Mouse (Mus musculus) cerebellum, adult 11-12 months (tissue): ENCODE measurements around the gene Cog2.
A peak's percentile ranks its signal among the peaks of the same experiment; 100 is the strongest.

Source experiments
- DNase-seq: peaks from one replicate; pipeline ENCODE4 v3.0.0; 2022

Gene Cog2

DNA sequence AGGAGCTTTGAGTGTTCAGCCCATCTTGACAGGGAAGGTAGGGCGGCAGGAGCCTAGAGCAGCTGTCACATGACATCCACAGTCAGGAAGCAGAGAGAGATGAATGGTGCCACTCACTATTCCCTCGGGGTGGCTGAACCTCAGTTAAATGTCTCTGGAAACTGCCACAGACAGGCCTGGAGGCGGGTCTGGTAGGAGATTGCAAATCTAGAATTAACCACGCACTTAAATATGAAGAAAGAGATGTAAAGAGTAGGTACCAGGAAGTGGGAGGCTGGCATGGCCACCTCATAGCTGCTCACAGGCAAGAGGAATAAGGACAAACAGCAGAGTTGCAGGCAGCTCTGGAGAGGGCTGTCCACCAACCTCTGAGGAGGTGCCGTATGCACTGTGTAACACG is 3.4 kb upstream of the Cog2 start:
- no peak for DNase-seq

DNA sequence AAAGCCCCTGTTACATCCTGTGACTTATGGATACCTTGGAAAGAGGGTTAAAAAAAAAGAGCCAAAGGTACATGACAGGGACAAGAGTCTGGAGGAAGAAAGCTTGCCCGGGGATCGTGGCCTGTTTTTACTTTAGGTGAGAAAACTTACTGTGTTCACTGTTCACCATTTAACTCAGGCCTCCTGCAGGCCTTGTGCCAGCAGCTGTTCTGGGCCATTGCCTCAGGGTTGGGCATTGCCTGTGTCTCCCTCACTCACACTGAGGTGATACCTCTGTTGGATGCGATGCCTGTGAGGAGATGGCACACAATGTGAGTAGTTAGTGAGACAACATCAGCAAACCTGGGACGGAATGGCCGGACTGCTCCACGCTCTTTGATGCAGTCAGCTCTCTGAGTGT is 1.4 kb downstream of the Cog2 start:
- DNase-seq: no peak

DNA sequence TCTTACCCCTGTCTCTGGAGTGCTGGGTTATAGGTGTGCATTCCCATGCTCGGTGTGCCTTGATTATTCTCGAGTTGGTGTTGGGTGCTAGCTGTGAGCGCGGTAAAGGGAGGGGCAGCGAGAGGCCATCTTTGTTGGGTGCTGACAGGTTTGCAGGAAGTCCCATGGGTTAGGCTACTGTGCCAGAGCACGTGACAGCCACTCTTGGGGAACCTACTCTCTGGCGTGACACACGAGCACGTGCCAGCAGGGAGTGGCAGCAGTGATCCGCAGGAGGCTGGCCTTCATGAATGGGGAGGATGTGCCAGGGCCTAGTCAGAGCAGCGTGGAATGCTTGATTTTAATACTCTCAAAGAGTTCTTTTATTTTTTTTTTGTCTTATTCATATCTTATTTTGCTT is 5.7 kb downstream of the Cog2 start:
- no peak for DNase-seq

DNA sequence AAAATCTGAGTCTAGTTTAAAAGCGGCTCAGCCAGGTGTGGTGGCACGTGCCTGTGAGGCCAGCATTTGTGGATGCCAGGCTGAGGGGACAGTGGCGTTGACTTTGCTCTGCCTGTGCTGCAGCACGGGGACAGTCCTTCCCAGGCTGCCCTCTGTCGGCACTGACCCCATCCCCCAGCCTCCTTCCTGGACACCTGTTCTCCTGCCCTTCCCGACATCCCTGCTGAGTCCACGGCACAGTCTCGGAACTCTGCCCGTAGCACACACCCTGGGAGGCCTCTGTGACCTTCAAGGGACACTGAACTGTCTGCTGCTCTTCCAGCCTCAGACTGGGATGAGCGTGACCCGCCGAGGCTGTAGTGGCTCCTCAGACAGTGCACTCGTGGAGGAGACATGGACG is 9.5 kb downstream of the Cog2 start:
- DNase-seq: peak; percentile 90

DNA sequence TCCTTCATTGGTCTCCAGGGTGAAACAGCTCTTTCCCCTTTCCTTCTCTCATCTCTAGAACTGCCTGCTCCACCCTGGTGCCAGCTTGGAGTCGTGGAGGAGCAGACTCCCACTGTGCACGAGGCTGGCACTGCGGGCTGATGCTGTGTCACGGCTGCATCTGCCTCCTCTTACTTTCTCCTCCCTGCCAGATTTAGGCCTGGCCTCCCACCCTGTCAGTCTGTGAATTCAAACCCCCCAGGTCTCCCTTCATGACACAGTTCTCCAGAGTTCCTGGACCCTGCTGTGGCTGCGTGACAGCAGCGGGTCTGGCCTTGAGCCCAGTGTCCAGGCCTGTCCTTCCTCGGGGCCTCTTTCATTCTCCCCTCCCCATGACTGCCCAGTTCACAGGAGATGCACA is 10.0 kb downstream of the Cog2 start:
- DNase-seq: peak; percentile 71

DNA sequence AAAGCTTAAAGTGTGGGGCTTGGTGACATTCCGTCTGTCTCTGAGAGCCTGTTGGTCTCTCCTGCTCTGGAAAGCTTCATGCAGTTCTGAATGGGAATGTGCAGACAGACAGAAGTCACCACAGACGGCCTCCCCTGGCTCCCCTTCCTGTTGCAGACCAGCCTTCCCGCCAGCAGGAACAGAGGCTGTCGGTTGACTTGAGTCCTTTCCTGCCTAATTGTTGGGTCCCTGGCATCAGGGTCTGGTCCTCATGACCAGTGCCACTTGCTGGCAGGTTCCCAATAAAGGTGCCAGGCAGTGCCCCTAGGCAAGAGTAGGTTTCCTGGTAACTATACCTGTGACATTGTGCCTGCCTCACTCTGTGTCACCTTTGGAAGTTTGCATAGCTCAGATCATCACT is 10.4 kb downstream of the Cog2 start:
- peak; percentile 58 for DNase-seq

DNA sequence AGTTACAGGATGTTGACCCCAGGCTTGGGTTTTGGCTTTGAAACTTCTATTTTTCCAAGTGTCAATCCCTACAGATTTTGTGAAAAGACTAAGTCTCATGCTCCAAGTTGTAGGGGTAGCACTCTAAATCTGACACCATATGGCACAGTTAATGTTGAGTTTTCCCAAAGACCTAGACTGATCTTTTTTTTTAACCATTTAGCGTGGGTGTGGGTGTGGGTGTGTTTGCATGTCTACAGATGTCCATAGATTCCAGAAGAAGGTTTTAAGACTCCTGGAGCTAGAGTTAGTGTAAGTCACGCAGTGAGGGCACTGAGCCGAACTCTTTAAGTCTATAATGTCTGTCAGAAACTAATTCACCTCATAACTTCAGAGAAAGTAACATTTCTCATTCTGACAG is 12.1 kb downstream of the Cog2 start:
- no peak for DNase-seq

DNA sequence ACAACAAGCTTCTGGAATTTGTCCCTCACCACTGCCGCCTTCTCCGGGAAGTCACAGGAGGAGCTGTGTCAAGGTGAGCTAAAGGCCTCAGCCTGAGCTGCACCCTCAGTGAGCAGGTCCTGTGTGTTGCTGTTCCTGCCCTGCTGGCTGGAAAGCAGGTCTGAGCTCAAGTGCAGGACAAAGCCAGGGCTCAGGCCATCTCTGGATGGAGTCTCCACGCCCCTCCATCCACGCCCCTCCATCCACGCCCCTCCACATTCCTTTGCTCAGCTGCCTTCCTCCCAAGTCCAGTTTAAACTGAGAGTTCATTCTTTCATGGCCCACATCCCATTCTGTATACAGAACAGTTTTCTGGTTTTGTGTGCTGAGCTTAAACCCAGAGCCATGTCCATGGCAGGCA is 14.9 kb downstream of the Cog2 start:
- no peak for DNase-seq

DNA sequence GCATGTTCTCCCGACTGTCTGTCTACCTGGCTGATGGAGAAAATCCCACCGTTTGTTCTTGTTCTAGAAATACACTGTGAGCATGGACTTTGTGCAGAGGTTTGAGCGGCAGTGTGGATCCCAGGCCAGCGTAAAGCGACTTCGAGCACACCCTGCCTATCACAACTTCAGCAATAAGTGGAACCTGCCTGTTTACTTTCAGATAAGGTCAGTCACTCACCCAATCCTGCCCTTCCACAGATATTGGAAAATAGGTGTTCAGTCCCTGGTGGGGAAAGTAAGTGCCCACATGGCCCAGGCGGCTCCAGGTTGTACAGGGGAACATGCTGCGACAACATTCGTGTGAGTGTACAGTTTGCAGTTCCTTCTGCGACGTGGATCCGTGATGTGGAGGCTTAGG is 20.3 kb downstream of the Cog2 start:
- no peak for DNase-seq

DNA sequence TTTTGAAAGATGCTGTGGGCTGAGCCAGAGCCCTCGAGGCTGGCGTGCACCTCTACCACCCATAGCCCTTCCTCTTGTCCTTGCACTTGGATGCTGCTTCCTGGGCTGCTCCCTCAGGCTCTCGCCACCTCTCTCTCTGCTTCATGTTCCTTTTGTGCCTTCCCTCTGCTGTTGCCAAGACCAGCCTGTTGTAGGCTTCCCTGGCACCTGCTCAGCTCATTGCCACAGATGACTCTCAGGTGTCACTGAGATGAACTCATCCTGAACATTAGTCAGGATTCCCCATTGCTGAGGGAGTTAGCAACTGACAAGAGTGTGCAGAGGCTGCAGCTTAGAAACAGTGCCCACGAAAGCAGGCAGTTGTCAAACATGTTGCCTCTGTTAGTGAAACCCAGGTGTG is 21.4 kb downstream of the Cog2 start:
- peak; percentile 84 for DNase-seq

DNA sequence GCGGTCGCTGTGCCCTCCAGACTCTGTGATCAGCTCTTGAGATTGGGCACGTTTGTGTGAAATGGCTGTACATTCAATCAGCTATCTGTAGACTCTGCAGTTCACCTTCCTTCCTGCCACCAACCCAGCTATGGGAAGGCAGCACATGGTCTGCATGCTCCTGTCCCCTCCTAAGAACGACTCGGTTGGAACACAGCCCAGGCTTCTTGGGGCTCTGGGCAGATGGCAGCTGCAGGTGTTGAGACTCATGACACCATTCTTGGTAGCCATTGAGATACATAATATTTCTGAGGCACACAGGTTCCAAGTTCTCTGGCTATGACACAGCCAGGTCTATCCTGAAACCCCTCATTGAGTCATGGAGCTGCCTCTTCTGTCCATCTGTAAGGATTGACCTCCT is 22.7 kb downstream of the Cog2 start:
- peak; percentile 26 for DNase-seq

DNA sequence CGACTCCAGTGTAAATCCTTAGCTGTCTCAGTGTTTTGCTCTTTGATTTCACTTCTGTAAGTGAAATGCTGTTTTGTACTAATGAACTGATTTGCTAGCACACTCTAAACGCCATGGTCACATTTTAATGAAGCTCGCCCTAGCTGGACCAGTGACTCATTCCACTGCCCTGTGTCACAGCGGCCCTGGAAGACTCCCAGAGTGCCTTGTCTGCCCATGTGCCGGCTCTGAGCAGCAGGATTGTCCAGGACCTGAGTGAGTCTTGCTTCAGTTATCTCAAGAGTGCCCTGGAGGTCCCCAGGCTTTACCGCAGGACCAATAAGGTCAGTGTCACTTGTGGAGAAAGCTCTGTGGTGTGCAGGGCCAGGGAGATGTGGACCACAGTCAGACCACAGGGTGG is 25.8 kb downstream of the Cog2 start:
- no peak for DNase-seq

DNA sequence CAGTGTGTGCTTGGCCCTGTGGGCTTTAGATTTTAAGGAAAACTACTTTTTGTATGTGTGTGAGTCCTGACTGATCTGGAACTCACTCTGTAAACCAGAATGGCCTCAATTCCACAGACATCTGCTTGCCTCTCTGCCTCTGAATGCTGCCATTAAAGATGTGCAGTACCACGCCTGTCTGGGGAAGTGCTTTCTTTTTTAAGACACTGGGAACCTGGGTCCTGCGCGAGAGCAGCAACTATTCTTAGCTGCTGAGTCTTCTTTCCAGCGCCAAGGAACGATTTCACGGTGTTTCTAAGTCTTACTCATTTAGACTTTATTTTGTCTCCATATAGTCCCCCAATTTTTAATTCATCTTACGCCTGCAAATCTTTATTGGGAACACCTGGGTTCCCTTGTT is 26.2 kb downstream of the Cog2 start:
- no peak for DNase-seq

DNA sequence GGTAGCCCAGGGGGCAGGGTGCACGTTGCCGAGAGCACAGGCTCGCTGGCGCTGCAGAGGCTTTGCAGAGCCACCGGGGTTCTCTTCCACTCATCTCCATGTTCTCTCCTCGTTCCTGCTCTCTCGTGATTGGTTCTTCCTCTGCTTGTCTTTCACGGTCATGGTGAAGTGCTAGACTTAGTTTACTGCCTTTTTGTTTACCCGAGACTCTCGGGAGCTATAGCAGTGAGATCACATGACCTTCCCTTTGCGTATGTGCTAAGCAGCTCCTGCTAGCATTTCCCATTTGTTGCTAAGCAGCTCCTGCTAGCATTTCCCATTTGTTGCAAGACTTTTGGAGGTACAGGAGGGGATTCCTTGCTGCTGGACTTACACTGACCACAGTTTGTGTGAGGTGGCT is 26.7 kb downstream of the Cog2 start:
- DNase-seq: no peak

DNA sequence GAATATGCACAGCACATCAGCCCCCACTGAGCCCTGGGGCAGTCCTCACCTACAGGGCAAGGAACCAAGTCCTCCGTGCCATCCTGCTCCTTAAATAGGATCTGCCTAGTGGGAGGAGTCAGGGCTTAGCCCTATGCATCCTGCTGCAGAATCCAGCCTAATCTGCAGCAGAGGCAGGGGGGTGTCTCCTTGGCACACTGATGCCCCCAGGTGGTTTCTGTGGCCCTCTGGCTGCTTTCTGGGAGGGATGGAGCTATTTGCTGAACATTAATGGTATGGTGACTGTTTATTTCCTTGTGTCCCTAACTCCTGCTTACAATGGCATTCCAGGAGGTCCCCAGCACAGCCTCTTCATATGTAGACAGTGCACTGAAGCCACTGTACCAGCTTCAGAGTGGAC is 27.6 kb downstream of the Cog2 start:
- no peak for DNase-seq

DNA sequence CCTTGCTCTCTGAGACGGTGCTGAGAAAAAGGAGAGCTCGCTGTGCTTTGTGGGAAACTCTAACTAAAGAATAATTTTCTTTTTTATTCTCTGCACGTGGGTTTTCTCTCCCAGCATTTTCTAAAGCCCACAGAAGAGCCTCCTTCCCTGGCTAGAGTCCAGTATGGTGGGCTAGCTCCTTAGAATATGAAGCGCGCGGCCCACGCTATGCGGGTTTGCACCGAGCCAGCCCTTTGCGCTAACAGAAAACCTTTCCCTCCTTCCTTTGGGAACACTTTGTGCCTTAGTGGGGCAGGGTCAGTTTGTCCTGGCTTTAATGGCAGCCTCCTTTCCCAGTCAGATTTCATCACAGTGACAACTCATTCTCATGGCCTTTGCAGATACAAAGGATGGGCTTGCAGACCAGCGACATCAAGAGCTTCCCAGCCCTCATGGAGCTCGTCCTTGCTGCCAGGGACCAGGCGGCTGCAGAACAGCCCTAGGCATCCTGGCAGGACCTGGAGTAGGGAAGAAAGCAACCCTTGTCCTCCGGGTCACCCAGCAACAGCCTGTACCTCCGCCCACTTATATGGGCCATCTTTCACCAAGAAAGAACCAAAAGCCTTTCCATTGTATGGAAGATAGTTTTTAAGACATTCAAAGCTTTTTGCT is 30.6 kb downstream of the Cog2 start:
- peak; percentile 36 for DNase-seq

DNA sequence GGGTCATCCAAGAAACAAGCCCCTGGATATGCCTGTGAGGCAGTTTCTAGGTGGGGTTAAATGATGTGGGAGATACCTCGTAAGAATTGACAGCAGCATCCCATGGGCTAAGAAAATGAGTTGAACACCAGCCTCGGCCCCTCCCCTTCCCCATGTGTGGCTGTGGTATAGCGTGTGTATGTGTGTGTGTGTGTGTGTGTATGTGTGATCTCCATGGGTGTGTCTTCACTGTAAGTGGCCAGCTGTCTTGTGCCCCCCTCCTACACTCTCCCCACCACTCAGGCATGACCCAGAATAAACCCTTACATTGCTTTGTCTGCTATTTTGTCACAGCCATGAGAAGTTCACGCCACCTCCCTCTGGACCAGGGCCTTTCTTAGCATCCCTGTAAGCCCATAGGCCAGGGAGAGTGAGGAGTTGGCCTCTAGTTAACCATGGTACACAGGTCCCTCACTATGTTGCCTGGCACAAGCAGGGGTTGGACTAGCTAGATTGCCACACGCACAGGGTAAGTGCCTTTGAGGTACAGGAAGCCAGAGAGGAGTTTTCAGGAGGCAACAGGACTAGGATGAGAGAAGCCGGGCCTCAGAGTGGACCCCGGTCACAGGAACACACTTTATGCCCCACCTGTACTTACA is 34.7 kb downstream of the Cog2 start:
- no peak for DNase-seq

DNA sequence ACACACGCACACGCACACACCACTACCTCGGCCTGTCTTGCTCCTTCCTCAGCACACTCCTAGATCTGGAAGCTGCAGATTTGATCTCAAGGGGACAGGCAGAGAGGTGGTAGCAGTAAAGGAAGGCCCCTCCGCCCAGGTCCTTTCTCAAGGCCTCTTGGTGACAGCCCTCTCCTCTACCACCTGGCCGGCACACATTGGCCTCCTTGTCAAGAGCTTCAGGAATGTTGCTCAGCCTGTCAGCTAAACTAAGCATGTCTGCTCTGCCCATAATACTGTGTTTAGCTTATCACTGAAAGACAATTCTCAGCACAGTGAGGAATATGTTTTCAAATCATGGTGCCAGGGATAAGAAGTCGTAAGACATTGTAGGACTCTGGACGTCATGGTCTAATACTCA is 35.6 kb downstream of the Cog2 start:
- DNase-seq: no peak

DNA sequence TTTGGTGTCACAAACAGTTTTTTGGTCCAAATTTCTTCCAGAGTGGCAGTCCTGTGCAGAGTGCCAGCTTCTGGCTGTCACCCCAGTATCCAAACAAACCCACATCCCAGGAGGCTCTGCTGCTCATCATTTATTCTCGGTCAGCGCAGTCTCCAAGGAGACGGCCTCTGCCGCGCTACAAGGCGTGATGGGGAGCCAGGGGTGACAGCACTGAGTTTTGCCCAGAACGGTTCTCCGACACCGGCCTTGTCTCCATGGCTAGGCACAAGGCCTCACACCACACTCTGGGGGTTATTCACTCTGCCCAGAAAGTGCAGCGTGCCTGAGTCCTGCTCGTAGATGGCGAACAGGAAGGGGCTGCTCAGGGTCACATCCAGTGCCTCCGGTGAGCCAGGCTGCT is 36.1 kb downstream of the Cog2 start:
- DNase-seq: peak; percentile 71

DNA sequence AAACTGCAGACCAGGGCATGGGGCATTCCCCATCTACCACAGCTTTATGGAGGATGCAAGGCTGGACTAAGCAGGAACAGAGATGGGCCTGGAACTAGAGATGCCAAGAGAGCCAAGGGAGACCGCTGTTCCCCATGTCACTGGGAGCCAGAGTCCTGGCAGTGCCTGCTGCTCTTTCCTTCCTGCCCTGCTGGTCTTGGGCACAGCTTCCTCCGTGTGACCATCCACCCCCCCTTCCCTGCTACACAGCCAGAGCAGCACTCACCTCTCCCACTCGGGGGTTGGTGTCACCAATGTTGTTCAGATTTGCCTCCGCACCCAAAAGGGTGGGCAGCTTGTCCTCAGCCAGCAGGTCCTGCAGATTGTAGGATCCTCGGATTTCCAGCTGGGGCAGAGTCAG is 36.9 kb downstream of the Cog2 start:
- DNase-seq: peak; percentile 86

DNA sequence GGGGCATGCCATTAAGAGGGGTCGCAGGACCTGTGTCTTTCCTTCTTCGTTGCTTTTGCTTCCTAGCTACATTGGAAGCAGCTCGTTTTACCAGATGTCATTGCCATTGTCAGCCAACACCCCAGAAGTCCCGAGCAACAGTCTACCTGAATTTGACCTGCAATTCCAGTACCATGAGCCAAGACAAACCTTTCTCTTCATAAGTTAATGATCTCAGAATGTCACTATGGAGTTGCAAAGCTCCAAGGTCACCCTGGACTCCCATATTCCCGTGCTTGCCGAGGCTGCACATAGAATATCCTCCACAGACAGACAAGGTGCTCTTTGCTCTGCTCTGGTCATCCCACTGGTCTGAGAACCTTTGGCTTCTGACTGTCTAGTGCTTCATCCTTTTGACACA is 46.6 kb downstream of the Cog2 start:
- no peak for DNase-seq

DNA sequence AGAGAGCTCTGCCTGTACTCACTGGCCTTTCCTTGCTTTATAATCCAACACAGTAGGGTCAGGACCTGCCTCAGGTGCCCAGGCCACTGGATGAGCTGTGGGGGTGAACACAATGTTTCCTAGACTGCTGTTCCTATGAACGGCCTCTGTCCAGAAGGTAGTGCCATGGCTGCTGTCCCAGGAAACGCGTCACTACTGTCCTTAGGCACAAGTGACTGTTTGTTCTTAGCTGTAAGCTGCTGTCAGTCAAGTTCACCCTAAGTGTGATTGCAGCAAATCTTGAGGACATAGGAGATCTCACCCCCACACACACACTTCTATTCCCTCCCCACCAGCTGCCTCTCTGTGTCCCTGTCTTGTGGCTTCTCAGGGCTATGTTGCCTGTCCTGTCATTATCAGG is 47.0 kb downstream of the Cog2 start:
- no peak for DNase-seq

DNA sequence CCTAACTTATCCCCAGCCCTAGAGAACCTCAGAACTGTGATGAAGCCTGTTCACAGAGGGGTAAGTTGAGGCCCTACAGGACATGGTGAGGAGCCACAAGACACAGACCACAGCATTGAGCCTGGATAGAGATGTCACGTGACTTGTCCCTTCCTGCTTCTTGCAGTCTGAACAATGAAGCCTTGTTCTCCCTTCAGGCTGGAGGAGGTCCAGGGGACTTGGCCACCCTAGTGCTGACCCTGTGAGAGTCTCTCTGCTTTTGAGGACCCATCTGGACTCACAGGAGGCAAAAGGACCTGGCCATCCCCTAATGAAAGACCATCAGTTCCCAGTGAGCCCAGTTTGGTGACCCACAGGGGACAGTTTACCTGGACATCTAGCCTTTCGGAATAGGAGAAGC is 48.5 kb downstream of the Cog2 start:
- DNase-seq: peak; percentile 45

DNA sequence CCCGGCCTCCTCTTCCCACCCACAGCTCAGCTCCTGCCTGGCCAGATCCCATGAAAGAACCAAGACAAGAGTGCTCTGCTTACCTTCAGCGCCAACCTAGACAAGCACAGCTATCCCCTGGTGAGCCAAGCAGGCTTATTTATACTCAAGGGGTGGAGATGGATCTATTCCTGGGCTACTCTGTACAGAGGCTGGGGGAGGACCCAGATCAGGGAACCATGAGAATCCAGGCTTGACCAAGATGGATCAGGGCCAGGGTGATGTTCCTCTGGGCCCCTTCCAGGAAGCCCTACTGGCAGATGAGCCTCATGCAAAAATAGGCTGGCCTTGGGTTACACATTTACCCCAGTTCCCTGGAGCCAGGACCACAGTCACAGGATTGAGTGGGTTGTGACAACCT is 49.0 kb downstream of the Cog2 start, which contains the start of gene Agt:
TSS of gene Agt (minus strand) at position 114 of the 400 bp plus-strand sequence.
- peak; percentile 64 for DNase-seq

DNA sequence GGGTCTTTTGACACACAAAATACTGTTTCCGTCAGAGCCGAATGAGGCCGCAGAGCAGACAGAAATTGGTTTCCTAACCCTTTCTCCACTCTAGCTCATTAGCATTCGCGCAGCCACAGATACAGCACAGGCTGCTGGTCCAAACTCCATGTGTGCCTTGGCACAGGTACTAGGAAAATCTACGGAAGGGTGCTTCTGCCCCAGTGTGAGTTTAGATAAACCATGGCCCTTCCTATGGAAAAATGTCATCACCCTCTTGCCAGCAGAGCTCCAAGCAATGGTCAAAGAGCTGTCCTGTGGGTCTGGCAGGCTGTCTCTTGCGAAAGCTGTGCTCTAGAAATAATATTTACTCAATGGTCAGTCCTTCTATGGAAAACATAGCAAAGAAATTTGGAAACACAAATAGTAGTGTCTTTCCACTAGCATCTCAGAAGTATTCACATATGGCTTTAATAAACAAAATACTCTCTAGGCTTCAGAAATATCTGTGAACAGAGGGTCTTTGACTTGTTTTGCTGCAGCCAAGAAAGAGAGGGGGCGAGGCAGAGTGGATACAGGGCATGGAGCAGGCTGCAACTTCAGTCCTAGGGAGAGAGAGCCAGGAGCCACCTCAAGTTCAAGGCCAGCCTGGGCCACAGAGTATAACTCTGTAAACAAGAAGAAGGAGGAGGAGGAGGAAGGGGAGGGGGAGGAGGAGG is 51.3 kb downstream of the Cog2 start:
- DNase-seq: no peak
